Mouse (Mus musculus): ENCODE results near the gene Gfod2. TPM values are rescaled to one million over a fixed set of nuclear protein-coding genes. Genes with fewer than 3 reads are reported as not detected.
A peak's percentile ranks its signal among the peaks of the same experiment; 100 is the strongest.

Gene Gfod2
- 57.1 and 57.4 TPM in 2 replicates for polyA plus RNA-seq (2016; fragmentation: Nextera tagmentation; extraction: Ambion mirVana)

GRCm38 (mm10) chr8:105758277-105759108 is at the start of gene Gfod2:
Gene Gfod2 (minus strand): TSS chr8:105758664.
- peak within 1 kb of the TSS; percentile 91 for H3K27ac ChIP-seq
- peak within 1 kb of the TSS; percentile 95 for H3K4me3 ChIP-seq (replicated peaks)
- peak within 1 kb of the TSS; percentile 95 for H3K9ac ChIP-seq
- no peaks in the 10 kb centered on the region for H3K27me3 ChIP-seq
- 4% methylated on average over 57 of the region's 57 CpGs for WGBS
- H3K36me3 ChIP-seq (replicated peaks), result no peaks in the 10 kb centered on the region
- H3K4me2 ChIP-seq, result peak within 1 kb of the TSS; percentile 65
- ATAC-seq (ENCODE audit: low FRiP score), result peak; percentile 98
- no peaks in the 10 kb centered on the region for H3K9me3 ChIP-seq
- peaks cover 6% of the 10 kb centered on the region; the same call in 1 of the 2 replicates for H3K4me1 ChIP-seq

DNA sequence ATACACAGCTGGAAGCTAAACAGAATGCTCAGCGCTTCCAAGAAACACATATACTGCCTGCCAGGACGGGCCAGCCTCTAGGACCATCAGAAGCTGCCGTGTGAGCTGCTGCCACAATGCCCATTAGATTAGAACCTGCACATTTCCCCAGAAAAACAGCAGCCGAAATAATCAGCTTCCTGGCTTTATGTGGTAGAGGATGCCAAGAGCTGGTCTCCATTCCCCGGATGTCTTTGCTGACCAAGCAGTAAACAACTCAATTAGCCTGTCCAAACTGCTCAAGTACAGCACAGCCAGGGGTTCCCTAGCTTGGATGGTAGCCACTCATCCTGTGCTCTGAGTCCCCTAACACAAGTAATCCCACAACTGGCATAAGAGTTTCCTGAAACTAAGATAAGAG is 49.3 kb upstream of the Gfod2 start:
- 88% methylated on average over 5 of the region's 5 CpGs for WGBS
- ATAC-seq (ENCODE audit: low FRiP score), result no peak
- H3K36me3 ChIP-seq (replicated peaks), result peaks cover 41% of the 10 kb centered on the region

DNA sequence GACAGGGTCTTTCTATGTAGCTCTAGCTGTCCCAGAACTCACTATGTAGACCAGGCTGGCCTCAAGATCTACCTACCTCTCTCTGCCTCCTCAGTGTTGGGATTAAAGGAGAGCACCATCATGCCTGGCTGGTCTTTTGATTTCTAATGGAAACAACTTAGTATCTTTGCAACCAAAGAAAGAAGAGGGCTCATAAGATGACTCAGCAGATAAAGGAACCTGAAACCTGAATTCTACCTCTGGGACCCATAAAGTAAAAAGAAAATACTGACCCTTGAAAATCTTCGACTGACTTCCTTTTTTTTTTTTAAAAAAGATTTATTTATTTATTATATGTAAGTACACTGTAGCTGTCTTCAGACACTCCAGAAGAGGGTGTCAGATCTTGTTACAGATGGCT is 47.5 kb upstream of the Gfod2 start:
- Histone ChIP-seq H3K9me3 (no peaks in the 10 kb centered on the region), H3K9ac (no peak overlapping the region), H3K4me1 (no peaks in the 10 kb centered on the region), H3K36me3 (replicated peaks) (peaks cover 27% of the 10 kb centered on the region), H3K27me3 (no peaks in the 10 kb centered on the region), H3K27ac (no peak overlapping the region), H3K4me3 (replicated peaks) (no peak overlapping the region), H3K4me2 (no peak overlapping the region)
- no peak for ATAC-seq (ENCODE audit: low FRiP score)
- WGBS, result 89% methylated on average over 1 of the region's 1 CpGs

More for the DNA sequence above, 49.3 kb upstream of the Gfod2 start:
- Histone ChIP-seq H3K4me2 (no peak overlapping the region), H3K27me3 (no peaks in the 10 kb centered on the region), H3K4me1 (no peaks in the 10 kb centered on the region), H3K27ac (no peak overlapping the region), H3K9ac (no peak overlapping the region), H3K9me3 (no peaks in the 10 kb centered on the region), H3K4me3 (replicated peaks) (no peak overlapping the region)

DNA sequence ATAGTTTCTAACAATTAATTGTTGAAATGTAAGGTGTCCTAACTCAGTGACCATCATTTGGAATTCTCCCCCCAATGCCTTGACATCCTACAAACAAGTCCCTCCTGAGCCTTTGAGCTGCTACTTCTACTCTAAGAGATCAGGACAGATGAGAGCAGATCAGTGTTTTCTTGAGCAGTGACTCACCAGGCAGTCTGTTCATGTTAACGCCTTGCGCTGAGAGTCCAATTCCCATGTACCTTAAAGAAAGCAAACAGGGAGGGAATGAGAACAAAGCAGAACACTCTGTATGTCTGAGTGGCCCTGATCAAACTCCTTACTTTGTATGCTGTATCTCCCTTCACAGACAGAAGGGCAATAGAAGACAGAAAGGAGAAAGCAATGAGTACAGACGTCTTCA is 46.9 kb upstream of the Gfod2 start:
- peaks cover 23% of the 10 kb centered on the region for H3K36me3 ChIP-seq (replicated peaks)
- WGBS, result 82% methylated on average over 3 of the region's 3 CpGs
- no peak overlapping the region for H3K4me2 ChIP-seq
- H3K27ac ChIP-seq, result no peak overlapping the region
- H3K27me3 ChIP-seq, result no peaks in the 10 kb centered on the region
- no peaks in the 10 kb centered on the region for H3K4me1 ChIP-seq
- no peak overlapping the region for H3K9ac ChIP-seq
- no peaks in the 10 kb centered on the region for H3K9me3 ChIP-seq
- no peak overlapping the region for H3K4me3 ChIP-seq (replicated peaks)
- ATAC-seq (ENCODE audit: low FRiP score), result no peak

GRCm38 (mm10) chr8:105804797-105805196 is 46.3 kb upstream of the Gfod2 start:
- H3K4me3 ChIP-seq (replicated peaks), result no peak overlapping the region
- 95% methylated on average over 7 of the region's 7 CpGs for WGBS
- H3K36me3 ChIP-seq (replicated peaks), result peaks cover 21% of the 10 kb centered on the region
- H3K4me1 ChIP-seq, result no peaks in the 10 kb centered on the region
- no peak overlapping the region for H3K9ac ChIP-seq
- H3K27me3 ChIP-seq, result no peaks in the 10 kb centered on the region
- ATAC-seq (ENCODE audit: low FRiP score), result no peak
- H3K9me3 ChIP-seq, result no peaks in the 10 kb centered on the region
- no peak overlapping the region for H3K27ac ChIP-seq
- no peak overlapping the region for H3K4me2 ChIP-seq

DNA sequence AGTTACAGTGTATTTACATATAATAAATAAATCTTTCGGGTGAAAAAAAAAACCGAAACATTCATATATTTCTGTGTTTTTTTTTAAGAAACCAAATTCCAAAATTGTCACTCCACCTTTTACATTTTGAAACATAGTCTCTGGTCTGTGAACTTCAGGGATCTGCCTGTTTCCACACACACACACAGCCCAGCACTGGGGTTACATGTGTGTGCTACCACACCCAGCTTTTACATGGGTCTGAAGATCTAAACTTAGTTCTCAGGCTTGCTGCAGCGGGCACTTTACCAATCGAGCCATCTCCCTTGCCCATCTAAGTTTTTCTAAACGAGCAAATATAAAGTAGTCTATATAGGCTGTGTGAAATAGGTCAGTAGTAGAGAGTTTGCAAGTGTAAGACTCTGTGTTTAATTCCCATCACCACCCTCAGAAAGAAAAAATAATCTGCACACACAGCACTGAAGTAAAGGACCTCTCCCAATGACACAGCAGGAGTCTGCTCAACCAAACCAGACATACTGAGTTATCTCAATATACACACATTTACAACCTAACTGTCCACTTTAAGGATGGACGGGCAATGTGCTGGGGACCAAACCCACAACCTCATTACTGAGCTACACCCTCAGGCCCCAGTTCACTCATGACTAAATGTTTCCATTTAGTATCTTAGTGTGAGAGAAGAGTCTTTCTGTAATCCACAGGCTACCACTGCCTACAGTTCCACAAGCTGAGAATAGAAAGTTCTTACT is 42.9 kb upstream of the Gfod2 start:
- Histone ChIP-seq H3K9ac (no peak overlapping the region), H3K27me3 (no peaks in the 10 kb centered on the region), H3K36me3 (replicated peaks) (peaks cover 16% of the 10 kb centered on the region), H3K9me3 (no peaks in the 10 kb centered on the region), H3K4me1 (peaks cover 8% of the 10 kb centered on the region; the same call in 1 of the 2 replicates), H3K27ac (peak overlapping the region; percentile 32; the same call in 1 of the 2 replicates), H3K4me2 (no peak overlapping the region), H3K4me3 (replicated peaks) (no peak overlapping the region)
- no peak for ATAC-seq (ENCODE audit: low FRiP score)
- WGBS, result 90% methylated on average over 6 of the region's 6 CpGs

DNA sequence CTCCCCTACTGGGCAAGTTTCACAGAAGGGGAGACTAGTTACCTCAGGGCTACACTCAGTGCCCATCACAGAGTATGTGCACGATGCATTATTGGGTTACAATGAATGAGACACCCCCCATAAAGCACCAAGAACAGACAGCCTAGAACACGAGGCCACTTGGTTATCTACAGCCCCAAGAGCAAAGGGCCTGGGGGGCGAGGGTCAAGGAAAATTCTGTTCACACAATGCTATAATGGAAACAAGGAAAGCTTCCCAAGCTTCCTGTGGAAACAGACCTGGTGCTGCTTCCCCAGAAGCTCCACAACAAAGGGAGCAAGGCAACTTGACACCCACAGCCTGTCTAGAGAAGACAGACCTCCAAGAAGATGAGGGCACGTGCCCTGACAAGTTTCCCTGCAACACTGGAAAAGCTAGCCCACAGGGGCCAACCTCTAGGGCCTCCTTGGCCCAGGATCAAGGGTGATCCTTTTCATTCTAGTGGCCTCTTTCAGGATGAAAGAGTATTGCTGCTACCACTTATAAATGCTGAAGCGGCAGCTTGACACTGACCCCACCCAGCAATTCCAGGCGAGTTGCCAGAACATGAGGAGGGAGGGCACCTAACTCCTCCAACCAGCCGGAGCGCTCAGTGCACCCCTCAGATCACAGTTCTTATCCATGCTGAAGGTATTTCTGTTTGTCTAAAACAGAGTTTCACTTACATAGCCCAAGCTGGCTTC is 40.8 kb upstream of the Gfod2 start:
- no peak for ATAC-seq (ENCODE audit: low FRiP score)
- H3K27ac ChIP-seq, result no peak overlapping the region
- 67% methylated on average over 8 of the region's 8 CpGs for WGBS
- peaks cover 3% of the 10 kb centered on the region; the same call in 1 of the 2 replicates for H3K36me3 ChIP-seq (replicated peaks)
- H3K4me3 ChIP-seq (replicated peaks), result no peak overlapping the region
- no peak overlapping the region for H3K9ac ChIP-seq
- no peak overlapping the region for H3K4me2 ChIP-seq
- no peaks in the 10 kb centered on the region for H3K9me3 ChIP-seq
- H3K27me3 ChIP-seq, result no peaks in the 10 kb centered on the region
- H3K4me1 ChIP-seq, result peaks cover 8% of the 10 kb centered on the region; the same call in 1 of the 2 replicates

GRCm38 (mm10) chr8:105798408-105798807 is 39.9 kb upstream of the Gfod2 start:
- no peak overlapping the region for H3K4me3 ChIP-seq (replicated peaks)
- H3K36me3 ChIP-seq (replicated peaks), result peaks cover 3% of the 10 kb centered on the region; the same call in 1 of the 2 replicates
- H3K4me2 ChIP-seq, result no peak overlapping the region
- H3K9ac ChIP-seq, result no peak overlapping the region
- no peaks in the 10 kb centered on the region for H3K27me3 ChIP-seq
- H3K9me3 ChIP-seq, result no peaks in the 10 kb centered on the region
- 91% methylated on average over 5 of the region's 5 CpGs for WGBS
- no peak for ATAC-seq (ENCODE audit: low FRiP score)
- H3K4me1 ChIP-seq, result peaks cover 8% of the 10 kb centered on the region; the same call in 1 of the 2 replicates
- H3K27ac ChIP-seq, result no peak overlapping the region

- ATAC-seq (ENCODE audit: low FRiP score), result no peak
- Histone ChIP-seq H3K27me3 (no peaks in the 10 kb centered on the region), H3K36me3 (replicated peaks) (peaks cover 3% of the 10 kb centered on the region; the same call in 1 of the 2 replicates), H3K27ac (no peak overlapping the region), H3K9me3 (no peaks in the 10 kb centered on the region), H3K4me1 (peaks cover 8% of the 10 kb centered on the region; the same call in 1 of the 2 replicates), H3K4me3 (replicated peaks) (no peak overlapping the region), H3K4me2 (no peak overlapping the region), H3K9ac (no peak overlapping the region)
- WGBS, result 84% methylated on average over 1 of the region's 1 CpGs
These were observed 37.3 kb upstream of the Gfod2 start for GRCm38 (mm10) chr8:105795785-105796184.

GRCm38 (mm10) chr8:105794009-105794598 is 35.6 kb upstream of the Gfod2 start:
- no peaks in the 10 kb centered on the region for H3K9me3 ChIP-seq
- H3K9ac ChIP-seq, result no peak overlapping the region
- H3K36me3 ChIP-seq (replicated peaks), result peaks cover 3% of the 10 kb centered on the region; the same call in 1 of the 2 replicates
- H3K27ac ChIP-seq, result no peak overlapping the region
- H3K4me3 ChIP-seq (replicated peaks), result no peak overlapping the region
- WGBS, result 91% methylated on average over 3 of the region's 3 CpGs
- no peak overlapping the region for H3K4me2 ChIP-seq
- no peaks in the 10 kb centered on the region for H3K27me3 ChIP-seq
- ATAC-seq (ENCODE audit: low FRiP score), result no peak
- H3K4me1 ChIP-seq, result peaks cover 3% of the 10 kb centered on the region; the same call in 1 of the 2 replicates

GRCm38 (mm10) chr8:105793331-105793730 is 34.9 kb upstream of the Gfod2 start:
- Histone ChIP-seq H3K9me3 (no peaks in the 10 kb centered on the region), H3K36me3 (replicated peaks) (no peaks in the 10 kb centered on the region; the same call in 1 of the 2 replicates), H3K27me3 (no peaks in the 10 kb centered on the region), H3K4me2 (no peak overlapping the region), H3K4me3 (replicated peaks) (no peak overlapping the region), H3K4me1 (no peaks in the 10 kb centered on the region), H3K9ac (no peak overlapping the region), H3K27ac (no peak overlapping the region)
- no peak for ATAC-seq (ENCODE audit: low FRiP score)
- WGBS, result 96% methylated on average over 1 of the region's 1 CpGs
